Mouse (Mus musculus) forebrain, embryonic 16.5 days (tissue): ENCODE results near the gene Olfr155. TPM values are rescaled to one million over a fixed set of nuclear protein-coding genes. Genes with fewer than 3 reads are reported as not detected.

ENCODE experiments used
- ATAC-seq: fragments of 200-750 bp; cut with Nextera tagmentation; 2 replicates; pipeline ENCODE4 v1.8.0; 2017; ENCODE audit warnings: mild to moderate bottlenecking, moderate library complexity
- H3K27ac ChIP-seq: fragments of 300-500 bp; sonication (generic); 2 replicates; pipeline ENCODE4 v1.5.1; 2014; ENCODE audit warnings: low read length, control low read depth
- H3K27me3 ChIP-seq: fragments of 300-500 bp; sonication (generic); replicated peaks from 2 replicates; pipeline ENCODE4 v1.6.1; 2014; ENCODE audit warnings: low read length; ENCODE audit not compliant: control insufficient read depth, insufficient read depth
- H3K36me3 ChIP-seq: fragments of 300-500 bp; sonication (generic); 2 replicates; pipeline ENCODE4 v1.6.1; 2014; ENCODE audit not compliant: control insufficient read depth, insufficient read depth
- H3K4me1 ChIP-seq: fragments of 300-500 bp; sonication (generic); replicated peaks from 2 replicates; pipeline ENCODE4 v1.6.1; 2014; ENCODE audit warnings: low read length; ENCODE audit not compliant: control insufficient read depth, insufficient read depth
- H3K4me2 ChIP-seq: fragments of 300-500 bp; sonication (generic); 2 replicates; pipeline ENCODE4 v1.6.1; 2014; ENCODE audit warnings: mild to moderate bottlenecking, low read length, control low read depth
- H3K4me3 ChIP-seq: fragments of 300-500 bp; sonication (generic); replicated peaks from 2 replicates; pipeline ENCODE4 v1.5.1; 2014; ENCODE audit warnings: mild to moderate bottlenecking, low read length, control low read depth
- H3K9ac ChIP-seq: fragments of 300-500 bp; sonication (generic); replicated peaks from 2 replicates; pipeline ENCODE4 v1.6.1; 2014; ENCODE audit warnings: low read depth, low read length, control low read depth
- H3K9me3 ChIP-seq: fragments of 300-500 bp; sonication (generic); 2 replicates; pipeline ENCODE4 v1.6.1; 2016; ENCODE audit warnings: low read length; ENCODE audit not compliant: control insufficient read depth
- WGBS: fragments of 180-500 bp; shearing (Covaris S2); extraction: QIAGEN DNeasy Blood & Tissue Kit; methylation state at CpG from one replicate; pipeline ENCODE4 v1.1.7; 2014; 5-methylcytosine and 5-hydroxymethylcytosine counted together
- polyA plus RNA-seq: library from polyadenylated mRNA; unstranded; fragments of >200 nt; fragmentation: Nextera tagmentation; extraction: Ambion mirVana; gene quantifications from 2 replicates; pipeline ENCODE4 v1.2.1, GENCODE M21; 2015

The Olfr155 gene
- not detected in 2 replicates for polyA plus RNA-seq

- ATAC-seq = no peak
- 85% methylated on average over 6 of the region's 6 CpGs for WGBS
Measured at GRCm38 (mm10) chr4:43851265-43851664, at the start of gene Olfr155. Gene Olfr155, plus strand, starts transcription at chr4:43851565.

GRCm38 (mm10) chr4:43822896-43823550, 28.3 kb upstream of the Olfr155 start:
- Histone ChIP-seq H3K4me1 (no peaks in the 10 kb centered on the region), H3K27me3 (no peaks in the 10 kb centered on the region), H3K27ac (no peak overlapping the region), H3K36me3 (no peaks in the 10 kb centered on the region), H3K4me3 (no peak overlapping the region), H3K4me2 (no peak overlapping the region), H3K9me3 (no peaks in the 10 kb centered on the region), H3K9ac (no peak overlapping the region)
- WGBS = 87% methylated on average over 13 of the region's 13 CpGs
- ATAC-seq = no peak

More at GRCm38 (mm10) chr4:43851265-43851664, at the start of gene Olfr155:
- Histone ChIP-seq H3K9ac (no peak within 1 kb of the TSS), H3K4me1 (no peaks in the 10 kb centered on the region), H3K9me3 (no peaks in the 10 kb centered on the region), H3K4me2 (no peak within 1 kb of the TSS), H3K4me3 (no peak within 1 kb of the TSS), H3K27ac (no peak within 1 kb of the TSS), H3K36me3 (no peaks in the 10 kb centered on the region), H3K27me3 (no peaks in the 10 kb centered on the region)

DNA sequence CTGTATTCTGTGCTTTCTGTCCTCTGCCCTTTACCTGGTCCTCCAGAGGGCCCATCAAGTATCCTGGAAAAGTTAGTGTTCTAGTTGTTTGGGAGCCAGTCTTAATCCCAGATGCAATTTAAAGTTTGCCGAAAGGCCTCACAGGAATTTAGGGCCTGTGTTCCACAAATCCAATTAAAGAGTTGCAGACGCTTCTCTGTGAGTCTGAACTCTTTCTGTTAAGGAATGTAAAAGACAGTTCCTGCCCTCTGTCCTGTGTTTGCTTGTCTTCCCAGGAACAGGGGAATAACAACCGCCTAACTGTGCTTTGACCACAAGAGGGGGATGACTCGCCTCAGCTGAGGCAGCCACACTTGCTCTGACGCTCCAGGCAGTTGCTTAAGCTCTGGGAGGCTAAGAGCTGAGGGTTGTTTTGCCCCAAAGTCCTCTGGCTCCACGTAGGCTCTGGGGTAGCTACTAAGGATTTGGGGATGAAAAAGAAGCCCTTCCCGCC, 27.5 kb upstream of the Olfr155 start, which contains the start of gene Olfr156:
Gene Olfr156 (minus strand): TSS at position 51 of the 493 bp plus-strand sequence.
- ATAC-seq = no peak
- Histone ChIP-seq H3K27me3 (no peaks in the 10 kb centered on the region), H3K9me3 (no peaks in the 10 kb centered on the region), H3K9ac (no peak within 1 kb of the TSS), H3K36me3 (no peaks in the 10 kb centered on the region), H3K4me1 (no peaks in the 10 kb centered on the region), H3K27ac (no peak within 1 kb of the TSS), H3K4me2 (no peak within 1 kb of the TSS), H3K4me3 (no peak within 1 kb of the TSS)
- 9% methylated on average over 7 of the region's 7 CpGs for WGBS

DNA sequence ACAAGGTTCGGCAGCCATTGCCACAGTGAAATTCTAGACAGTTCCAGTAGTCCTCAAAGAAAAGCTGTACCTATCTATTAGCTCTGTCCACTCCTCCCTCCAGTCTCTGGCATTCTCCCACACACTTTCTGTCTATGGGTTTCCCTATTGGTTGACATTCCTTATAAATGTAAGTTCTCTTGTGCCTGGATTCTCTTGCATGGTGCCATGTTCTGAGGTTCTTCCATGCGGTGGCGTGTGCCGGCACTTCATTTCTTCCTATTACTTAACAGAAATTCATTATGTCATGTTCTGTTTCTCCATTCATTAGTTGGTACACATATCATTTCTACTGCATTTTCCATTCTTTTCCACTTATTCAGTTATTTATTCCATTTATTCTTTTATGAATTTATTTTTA, 22.6 kb upstream of the Olfr155 start:
- Histone ChIP-seq H3K27ac (no peak overlapping the region), H3K4me1 (no peaks in the 10 kb centered on the region), H3K27me3 (no peaks in the 10 kb centered on the region), H3K9ac (no peak overlapping the region), H3K4me2 (no peak overlapping the region), H3K4me3 (no peak overlapping the region), H3K9me3 (no peaks in the 10 kb centered on the region), H3K36me3 (no peaks in the 10 kb centered on the region)
- no peak for ATAC-seq
- WGBS = 91% methylated on average over 4 of the region's 4 CpGs

- Histone ChIP-seq H3K36me3 (no peaks in the 10 kb centered on the region), H3K4me2 (no peak overlapping the region), H3K4me1 (no peaks in the 10 kb centered on the region), H3K9me3 (no peaks in the 10 kb centered on the region), H3K27me3 (no peaks in the 10 kb centered on the region), H3K27ac (no peak overlapping the region), H3K4me3 (no peak overlapping the region), H3K9ac (no peak overlapping the region)
- no peak for ATAC-seq
- 73% methylated on average over 5 of the region's 5 CpGs for WGBS
Measured at GRCm38 (mm10) chr4:43832031-43832430, 19.3 kb upstream of the Olfr155 start.

DNA sequence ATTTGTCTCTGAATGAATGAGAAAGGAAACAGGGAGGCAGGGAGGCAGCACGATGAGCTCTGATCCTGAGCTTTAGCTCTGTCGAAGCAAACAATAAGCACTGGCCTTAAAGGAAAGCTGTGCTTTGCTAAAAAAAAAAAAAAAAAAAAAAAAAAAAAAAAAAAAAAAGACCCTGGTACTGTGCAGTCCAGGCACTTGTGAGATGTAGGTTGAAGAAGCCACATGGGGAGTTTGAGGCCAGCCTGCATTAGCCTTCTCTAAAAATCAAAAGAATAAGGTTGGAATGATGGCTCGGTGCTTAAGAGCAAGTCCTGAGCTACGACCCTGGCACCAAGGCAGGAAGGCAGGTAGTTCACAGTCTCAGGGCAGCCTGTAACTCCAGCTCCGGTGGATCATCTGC, 17.6 kb upstream of the Olfr155 start:
- Histone ChIP-seq H3K4me2 (no peak overlapping the region), H3K9me3 (no peaks in the 10 kb centered on the region), H3K9ac (no peak overlapping the region), H3K36me3 (no peaks in the 10 kb centered on the region), H3K4me3 (no peak overlapping the region), H3K27me3 (no peaks in the 10 kb centered on the region), H3K27ac (no peak overlapping the region), H3K4me1 (no peaks in the 10 kb centered on the region)
- ATAC-seq = no peak
- WGBS = 56% methylated on average over 5 of the region's 5 CpGs

- no peak overlapping the region for H3K27ac ChIP-seq
- H3K36me3 ChIP-seq = no peaks in the 10 kb centered on the region
- no peaks in the 10 kb centered on the region for H3K27me3 ChIP-seq
- 71% methylated on average over 4 of the region's 4 CpGs for WGBS
- H3K9ac ChIP-seq = no peak overlapping the region
- H3K9me3 ChIP-seq = no peaks in the 10 kb centered on the region
- H3K4me2 ChIP-seq = no peak overlapping the region
- no peak for ATAC-seq
- H3K4me1 ChIP-seq = no peaks in the 10 kb centered on the region
- H3K4me3 ChIP-seq = no peak overlapping the region
Measured at GRCm38 (mm10) chr4:43834749-43835148, 16.6 kb upstream of the Olfr155 start.

GRCm38 (mm10) chr4:43838326-43838725, 13.0 kb upstream of the Olfr155 start:
- 77% methylated on average over 3 of the region's 3 CpGs for WGBS
- H3K4me2 ChIP-seq = no peak overlapping the region
- ATAC-seq = no peak
- no peaks in the 10 kb centered on the region for H3K4me1 ChIP-seq
- H3K4me3 ChIP-seq = no peak overlapping the region
- H3K27ac ChIP-seq = no peak overlapping the region
- no peaks in the 10 kb centered on the region for H3K36me3 ChIP-seq
- H3K27me3 ChIP-seq = no peaks in the 10 kb centered on the region
- H3K9me3 ChIP-seq = no peaks in the 10 kb centered on the region
- H3K9ac ChIP-seq = no peak overlapping the region

DNA sequence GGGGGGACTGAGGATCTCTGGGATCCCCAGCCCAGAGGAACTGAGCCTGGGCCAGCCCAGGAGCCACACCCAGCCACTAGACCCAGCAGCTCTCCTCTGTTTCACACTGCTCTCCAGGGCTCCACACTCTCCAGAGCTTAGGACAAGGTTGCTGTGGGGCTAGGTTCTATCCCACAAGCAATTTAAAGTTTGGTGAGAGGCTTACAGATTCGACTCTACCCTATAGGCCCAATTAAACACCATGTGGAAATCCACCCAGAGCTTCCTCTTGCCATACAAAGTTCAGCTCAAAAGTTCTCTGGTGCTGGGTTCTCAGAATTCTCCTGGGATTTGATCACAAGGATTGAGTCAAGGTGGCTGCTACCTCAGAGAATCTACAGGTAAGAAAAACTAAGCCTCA, 11.3 kb upstream of the Olfr155 start, which contains the start of gene Olfr157:
Gene Olfr157 (minus strand): TSS at position 101 of the 400 bp plus-strand sequence.
- no peak within 1 kb of the TSS for H3K9ac ChIP-seq
- no peak for ATAC-seq
- H3K27ac ChIP-seq = no peak within 1 kb of the TSS
- H3K36me3 ChIP-seq = no peaks in the 10 kb centered on the region
- no peaks in the 10 kb centered on the region for H3K9me3 ChIP-seq
- H3K4me3 ChIP-seq = no peak within 1 kb of the TSS
- H3K4me2 ChIP-seq = no peak within 1 kb of the TSS
- 73% methylated on average over 1 of the region's 1 CpGs for WGBS
- H3K27me3 ChIP-seq = no peaks in the 10 kb centered on the region
- H3K4me1 ChIP-seq = no peaks in the 10 kb centered on the region
